Mouse (Mus musculus) hindbrain, embryonic 12.5 days (tissue): ENCODE data around the gene Wsb1. TPM values are rescaled to one million over a fixed set of nuclear protein-coding genes. Genes with fewer than 3 reads are reported as not detected.
"Not testable (repeated sequence)": the region's sequence is repeated elsewhere in the genome, so short reads cannot be mapped to it uniquely, and the experiment has no call there.

Experiments used
- ATAC-seq: fragments of 200-750 bp; cut with Nextera tagmentation; 2 replicates; pipeline ENCODE4 v1.8.0; 2017; ENCODE audit warnings: moderate TSS enrichment; ENCODE audit not compliant: low FRiP score
- H3K27ac ChIP-seq: fragments of 300-500 bp; sonication (generic); 2 replicates; pipeline ENCODE4 v1.5.1; 2016; ENCODE audit warnings: mild to moderate bottlenecking
- H3K27me3 ChIP-seq: fragments of 300-500 bp; sonication (generic); 2 replicates; pipeline ENCODE4 v1.6.1; 2016; ENCODE audit warnings: mild to moderate bottlenecking
- H3K36me3 ChIP-seq: fragments of 300-500 bp; sonication (generic); 2 replicates; pipeline ENCODE4 v1.6.1; 2016; ENCODE audit warnings: mild to moderate bottlenecking
- H3K4me1 ChIP-seq: fragments of 300-500 bp; sonication (generic); 2 replicates; pipeline ENCODE4 v1.6.1; 2016
- H3K4me2 ChIP-seq: fragments of 300-500 bp; sonication (generic); replicated peaks from 2 replicates; pipeline ENCODE4 v1.6.1; 2016; ENCODE audit warnings: mild to moderate bottlenecking
- H3K4me3 ChIP-seq: fragments of 300-500 bp; sonication (generic); 2 replicates; pipeline ENCODE4 v1.5.1; 2016; ENCODE audit warnings: mild to moderate bottlenecking
- H3K9ac ChIP-seq: fragments of 300-500 bp; sonication (generic); 2 replicates; pipeline ENCODE4 v1.6.1; 2016; ENCODE audit warnings: mild to moderate bottlenecking, moderate library complexity
- H3K9me3 ChIP-seq: fragments of 300-500 bp; sonication (generic); replicated peaks from 2 replicates; pipeline ENCODE4 v1.6.1; 2016; ENCODE audit warnings: mild to moderate bottlenecking
- WGBS: fragments of 180-500 bp; shearing (Covaris S2); methylation state at CpG from one replicate; pipeline ENCODE4 v1.1.7; 2016; 5-methylcytosine and 5-hydroxymethylcytosine counted together
- polyA plus RNA-seq: library from polyadenylated mRNA; unstranded; fragments of >200 nt; fragmentation: Nextera tagmentation; extraction: Ambion mirVana; gene quantifications from 2 replicates; pipeline ENCODE4 v1.2.1, GENCODE M21; 2016

The Wsb1 gene
- polyA plus RNA-seq, result 552 and 643 TPM in 2 replicates

DNA sequence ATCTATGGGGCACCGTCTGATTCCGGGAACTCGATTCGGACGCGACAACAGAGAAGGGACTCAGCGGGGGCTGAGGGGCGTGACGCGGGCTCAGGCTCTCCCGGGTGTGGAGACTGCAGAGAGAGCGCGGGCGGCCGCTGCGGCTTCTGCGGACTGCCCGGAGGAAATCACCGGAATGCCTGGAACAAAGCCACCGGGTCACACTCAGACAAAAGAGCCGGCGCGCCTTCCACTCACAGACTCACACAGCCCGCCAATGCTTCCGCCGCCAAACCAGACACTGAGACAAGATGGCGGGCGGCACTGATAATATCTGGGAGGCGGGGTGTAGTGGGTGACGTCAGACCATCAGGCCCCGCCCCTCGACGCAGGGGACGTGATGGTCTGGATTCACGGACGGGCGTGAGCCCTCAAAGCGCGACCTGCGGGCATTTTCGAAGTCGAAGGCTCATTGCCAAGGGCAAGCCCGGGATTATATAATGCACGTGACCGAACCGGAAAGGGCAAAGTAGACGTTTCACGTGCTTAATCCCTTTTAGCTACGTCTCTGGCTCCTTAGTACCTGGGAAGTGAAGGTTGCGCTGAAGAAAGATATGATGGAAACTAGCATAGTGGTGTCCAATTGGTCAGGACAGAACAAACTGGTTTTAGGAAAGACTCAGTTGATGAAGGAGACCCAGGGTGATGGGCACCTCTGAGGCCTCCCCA, at the start of gene Wsb1:
Wsb1 (minus strand) TSS at position 281 of the 708 bp plus-strand sequence.
- peaks cover 3% of the 10 kb centered on the region; the same call in 1 of the 2 replicates for H3K27me3 ChIP-seq
- no peaks in the 10 kb centered on the region for H3K9me3 ChIP-seq
- peaks cover 22% of the 10 kb centered on the region for H3K4me1 ChIP-seq
- 1% methylated on average over 50 of the region's 50 CpGs for WGBS
- H3K4me3 ChIP-seq, result peak within 1 kb of the TSS; percentile 90
- peak within 1 kb of the TSS; percentile 95 for H3K9ac ChIP-seq
- H3K27ac ChIP-seq, result peak within 1 kb of the TSS; percentile 98
- peaks cover 14% of the 10 kb centered on the region for H3K36me3 ChIP-seq
- peak; percentile 94 for ATAC-seq
- peak within 1 kb of the TSS; percentile 81 for H3K4me2 ChIP-seq

GRCm38 (mm10) chr11:79304245-79304644, 49.8 kb upstream of the Wsb1 start:
- not testable (repeated sequence) for ATAC-seq, H3K9ac ChIP-seq, H3K36me3 ChIP-seq, H3K9me3 ChIP-seq, H3K27ac ChIP-seq, H3K4me2 ChIP-seq, H3K27me3 ChIP-seq, H3K4me3 ChIP-seq
- WGBS, result 97% methylated on average over 4 of the region's 4 CpGs
- peaks cover 23% of the 10 kb centered on the region for H3K4me1 ChIP-seq

GRCm38 (mm10) chr11:79303109-79303508, 48.6 kb upstream of the Wsb1 start:
- Histone ChIP-seq H3K27ac (no peak overlapping the region), H3K36me3 (no peaks in the 10 kb centered on the region), H3K4me3 (no peak overlapping the region), H3K27me3 (no peaks in the 10 kb centered on the region), H3K9me3 (no peaks in the 10 kb centered on the region), H3K4me2 (no peak overlapping the region), H3K4me1 (peaks cover 19% of the 10 kb centered on the region), H3K9ac (no peak overlapping the region)
- ATAC-seq, result no peak
- 89% methylated on average over 6 of the region's 6 CpGs for WGBS

DNA sequence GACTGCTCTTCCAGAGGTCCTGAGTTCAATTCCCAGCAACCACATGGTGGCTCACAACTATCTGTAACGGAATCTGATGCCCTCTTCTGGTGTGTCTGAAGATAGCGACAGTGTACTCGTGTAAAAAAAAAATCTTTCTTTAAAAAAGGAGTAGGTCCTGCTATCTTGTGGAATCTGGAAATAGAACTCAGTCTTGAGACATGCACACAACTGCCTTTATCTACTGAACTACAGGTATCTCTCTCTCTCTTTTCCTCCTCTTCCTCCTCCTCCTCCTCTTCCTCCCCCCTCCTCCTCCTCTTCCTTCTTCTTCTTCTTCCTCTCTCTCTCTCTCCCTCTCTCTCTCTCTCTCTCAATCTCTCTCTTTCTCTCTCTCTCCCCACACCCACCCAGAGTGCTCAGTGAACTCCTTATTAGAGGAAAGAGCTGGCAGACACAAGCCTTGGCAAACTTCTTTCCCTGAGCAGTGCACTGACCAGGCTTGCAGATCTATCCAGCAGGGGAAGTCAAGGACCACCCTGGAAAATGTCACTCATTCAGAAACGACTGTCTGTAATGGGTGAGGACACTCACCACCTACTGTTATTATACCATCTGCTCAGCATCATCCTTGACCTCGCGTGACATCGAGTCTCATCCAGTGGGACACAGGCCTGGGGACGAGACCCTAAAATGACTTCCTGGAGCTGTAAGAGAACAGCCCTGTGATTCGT, 45.4 kb upstream of the Wsb1 start:
- H3K4me1 ChIP-seq, result no peaks in the 10 kb centered on the region
- no peak for ATAC-seq
- no peak overlapping the region for H3K4me3 ChIP-seq
- no peak overlapping the region for H3K4me2 ChIP-seq
- H3K27ac ChIP-seq, result no peak overlapping the region
- no peaks in the 10 kb centered on the region for H3K36me3 ChIP-seq
- H3K9ac ChIP-seq, result no peak overlapping the region
- H3K27me3 ChIP-seq, result no peaks in the 10 kb centered on the region
- H3K9me3 ChIP-seq, result no peaks in the 10 kb centered on the region
- 84% methylated on average over 9 of the region's 9 CpGs for WGBS

DNA sequence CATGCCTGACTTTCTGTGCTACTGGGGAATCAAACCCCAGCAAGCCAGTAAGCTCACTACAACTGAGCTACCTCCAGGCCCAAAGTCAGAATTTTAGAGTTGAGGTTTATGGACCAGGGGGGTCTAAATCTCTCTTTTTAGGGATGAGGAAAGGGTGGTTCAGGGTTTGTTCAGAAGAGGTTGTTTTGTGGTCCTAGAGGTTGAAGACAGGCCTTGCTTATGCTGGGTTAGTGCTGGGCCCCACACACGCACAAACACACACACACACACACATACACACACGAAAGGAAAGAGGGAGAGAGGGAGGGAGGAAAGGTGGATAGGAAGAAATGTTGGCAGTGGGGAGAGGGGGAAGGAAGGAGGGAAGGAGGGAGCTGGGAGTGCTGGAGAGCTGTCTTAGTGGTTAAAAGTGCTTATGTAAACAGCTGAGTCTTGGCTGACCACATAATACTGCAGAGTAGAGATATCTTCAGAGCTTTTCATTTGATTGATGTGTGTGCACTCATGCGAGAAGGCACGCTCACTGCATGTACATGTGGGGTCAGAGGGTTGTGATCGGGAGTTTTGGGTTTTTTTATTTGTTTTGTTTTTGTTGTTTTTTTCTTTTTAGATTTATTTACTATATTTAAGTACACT, 42.5 kb upstream of the Wsb1 start, which contains the start of gene Gm9964:
Gm9964 (minus strand) TSS at position 51 of the 636 bp plus-strand sequence.
- H3K27ac ChIP-seq, result no peak within 1 kb of the TSS
- no peak for ATAC-seq
- H3K4me2 ChIP-seq, result no peak within 1 kb of the TSS
- H3K27me3 ChIP-seq, result no peaks in the 10 kb centered on the region
- H3K4me1 ChIP-seq, result no peaks in the 10 kb centered on the region
- no peaks in the 10 kb centered on the region for H3K9me3 ChIP-seq
- H3K4me3 ChIP-seq, result no peak within 1 kb of the TSS
- no peaks in the 10 kb centered on the region for H3K36me3 ChIP-seq
- H3K9ac ChIP-seq, result no peak within 1 kb of the TSS
- WGBS, result 82% methylated on average over 5 of the region's 5 CpGs

- no peaks in the 10 kb centered on the region for H3K9me3 ChIP-seq
- WGBS, result 55% methylated on average over 1 of the region's 1 CpGs
- no peaks in the 10 kb centered on the region for H3K4me1 ChIP-seq
- no peak for ATAC-seq
- H3K36me3 ChIP-seq, result no peaks in the 10 kb centered on the region
- no peak overlapping the region for H3K9ac ChIP-seq
- H3K4me3 ChIP-seq, result no peak overlapping the region
- H3K27me3 ChIP-seq, result no peaks in the 10 kb centered on the region
- H3K27ac ChIP-seq, result no peak overlapping the region
- no peak overlapping the region for H3K4me2 ChIP-seq
Measured at GRCm38 (mm10) chr11:79296167-79296566, 41.7 kb upstream of the Wsb1 start.

DNA sequence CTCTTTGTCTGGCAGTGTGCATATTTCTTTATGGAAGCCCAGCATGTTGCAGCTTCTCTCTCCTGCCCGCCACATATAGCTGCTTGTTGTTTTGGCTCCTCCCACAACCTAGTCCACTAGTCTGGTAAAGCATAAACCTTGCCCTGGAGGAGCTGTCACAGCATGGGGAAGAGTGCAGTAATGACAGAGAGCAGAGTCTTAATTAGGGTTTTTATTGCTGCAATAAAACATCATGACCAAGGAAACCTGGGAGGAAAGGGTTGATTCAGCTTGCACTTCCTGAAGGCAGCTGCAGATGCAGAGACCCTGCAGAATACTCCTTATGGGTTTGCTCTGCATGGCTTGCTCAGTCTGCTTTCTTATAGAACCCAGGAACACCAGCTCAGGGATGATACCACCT, 39.5 kb upstream of the Wsb1 start:
- Histone ChIP-seq H3K27me3 (no peaks in the 10 kb centered on the region), H3K4me1 (no peaks in the 10 kb centered on the region), H3K4me3 (no peak overlapping the region), H3K9ac (no peak overlapping the region), H3K4me2 (no peak overlapping the region), H3K36me3 (no peaks in the 10 kb centered on the region), H3K27ac (no peak overlapping the region), H3K9me3 (no peaks in the 10 kb centered on the region)
- ATAC-seq, result no peak
- WGBS, result 57% methylated on average over 1 of the region's 1 CpGs

DNA sequence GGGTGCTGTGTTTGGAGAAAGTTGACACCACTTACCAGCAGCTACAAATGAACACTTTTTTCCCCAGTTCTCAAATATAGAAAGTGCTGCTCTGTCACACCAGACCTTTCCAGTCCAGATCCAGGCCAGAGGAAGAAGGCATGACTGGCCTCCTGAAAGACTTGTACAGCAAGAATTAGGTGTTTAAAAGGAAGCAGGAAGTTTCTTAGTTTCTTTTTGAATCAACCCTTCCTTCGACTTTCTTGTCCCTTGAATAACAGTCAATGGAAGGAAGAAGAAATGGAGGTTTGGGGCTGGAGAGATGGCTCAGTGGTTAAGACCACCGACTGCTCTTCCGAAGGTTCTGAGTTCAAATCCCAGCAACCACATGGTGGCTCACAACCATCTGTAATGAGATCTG, 38.6 kb upstream of the Wsb1 start:
- no peak overlapping the region for H3K4me3 ChIP-seq
- H3K36me3 ChIP-seq, result no peaks in the 10 kb centered on the region
- H3K27ac ChIP-seq, result no peak overlapping the region
- H3K9me3 ChIP-seq, result no peaks in the 10 kb centered on the region
- 91% methylated on average over 3 of the region's 3 CpGs for whole genome bisulfite sequencing
- H3K4me1 ChIP-seq, result no peaks in the 10 kb centered on the region
- H3K9ac ChIP-seq, result no peak overlapping the region
- H3K4me2 ChIP-seq, result no peak overlapping the region
- H3K27me3 ChIP-seq, result no peaks in the 10 kb centered on the region
- no peak for ATAC-seq

- H3K36me3 ChIP-seq, result no peaks in the 10 kb centered on the region
- H3K27me3 ChIP-seq, result no peaks in the 10 kb centered on the region
- H3K27ac ChIP-seq, result no peak overlapping the region
- no peak for ATAC-seq
- WGBS, result 76% methylated on average over 3 of the region's 3 CpGs
- peaks cover 2% of the 10 kb centered on the region; the same call in 1 of the 2 replicates for H3K4me1 ChIP-seq
- no peak overlapping the region for H3K4me2 ChIP-seq
- H3K4me3 ChIP-seq, result no peak overlapping the region
- no peak overlapping the region for H3K9ac ChIP-seq
- H3K9me3 ChIP-seq, result no peaks in the 10 kb centered on the region
Measured at GRCm38 (mm10) chr11:79292130-79292529, 37.7 kb upstream of the Wsb1 start.

DNA sequence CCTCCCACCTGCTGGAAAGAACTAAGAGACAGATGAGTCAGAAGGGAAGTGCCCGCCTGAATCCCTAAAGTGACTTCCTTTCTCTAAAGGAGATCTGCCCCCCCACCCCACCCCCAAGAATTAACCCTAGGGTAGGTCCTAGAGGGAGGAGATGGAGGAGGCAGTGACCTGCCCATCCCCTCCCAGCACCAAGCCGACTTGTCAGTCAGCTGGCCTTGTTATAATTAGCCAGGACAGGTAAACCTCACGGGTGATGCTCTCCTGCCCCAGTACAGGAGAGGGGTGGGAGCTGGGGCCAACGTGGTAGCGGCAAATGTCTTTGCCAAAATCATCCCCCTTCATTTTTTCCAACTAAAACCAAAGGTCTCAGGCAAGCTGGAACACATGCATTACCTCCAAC, 37.2 kb upstream of the Wsb1 start:
- Histone ChIP-seq H3K36me3 (no peaks in the 10 kb centered on the region), H3K4me2 (no peak overlapping the region), H3K4me1 (peaks cover 2% of the 10 kb centered on the region; the same call in 1 of the 2 replicates), H3K9ac (no peak overlapping the region), H3K27me3 (no peaks in the 10 kb centered on the region), H3K4me3 (no peak overlapping the region), H3K9me3 (no peaks in the 10 kb centered on the region), H3K27ac (no peak overlapping the region)
- 64% methylated on average over 5 of the region's 5 CpGs for WGBS
- ATAC-seq, result no peak

- Histone ChIP-seq H3K27ac (no peak overlapping the region), H3K9ac (no peak overlapping the region), H3K4me3 (no peak overlapping the region)
Measured at GRCm38 (mm10) chr11:79290473-79290872, 36.0 kb upstream of the Wsb1 start.

GRCm38 (mm10) chr11:79288913-79289640, 34.6 kb upstream of the Wsb1 start:
- Histone ChIP-seq H3K9me3 (no peaks in the 10 kb centered on the region; the same call in 1 of the 2 replicates), H3K36me3 (no peaks in the 10 kb centered on the region), H3K4me2 (no peak overlapping the region), H3K27ac (no peak overlapping the region), H3K4me3 (no peak overlapping the region), H3K27me3 (no peaks in the 10 kb centered on the region), H3K9ac (no peak overlapping the region), H3K4me1 (peaks cover 2% of the 10 kb centered on the region; the same call in 1 of the 2 replicates)
- WGBS, result 86% methylated on average over 5 of the region's 5 CpGs
- ATAC-seq, result no peak

More at GRCm38 (mm10) chr11:79290473-79290872, 36.0 kb upstream of the Wsb1 start:
- Histone ChIP-seq H3K4me2 (no peak overlapping the region), H3K36me3 (no peaks in the 10 kb centered on the region), H3K4me1 (peaks cover 2% of the 10 kb centered on the region; the same call in 1 of the 2 replicates), H3K9me3 (no peaks in the 10 kb centered on the region), H3K27me3 (no peaks in the 10 kb centered on the region)
- 53% methylated on average over 2 of the region's 2 CpGs for WGBS
- no peak for ATAC-seq
